Mouse (Mus musculus) kidney, postnatal 25 days (tissue): Measurements from ENCODE around the gene Fam126b.
"Not testable (repeated sequence)": the region's sequence is repeated elsewhere in the genome, so short reads cannot be mapped to it uniquely, and the experiment has no call there.

Experiments used
- DNase-seq, 2 experiments: peaks; one replicate each; pipeline ENCODE4 v3.0.0; 2021; ENCODE audit warnings: mixed read lengths in 2 of 2

The Fam126b gene

DNA sequence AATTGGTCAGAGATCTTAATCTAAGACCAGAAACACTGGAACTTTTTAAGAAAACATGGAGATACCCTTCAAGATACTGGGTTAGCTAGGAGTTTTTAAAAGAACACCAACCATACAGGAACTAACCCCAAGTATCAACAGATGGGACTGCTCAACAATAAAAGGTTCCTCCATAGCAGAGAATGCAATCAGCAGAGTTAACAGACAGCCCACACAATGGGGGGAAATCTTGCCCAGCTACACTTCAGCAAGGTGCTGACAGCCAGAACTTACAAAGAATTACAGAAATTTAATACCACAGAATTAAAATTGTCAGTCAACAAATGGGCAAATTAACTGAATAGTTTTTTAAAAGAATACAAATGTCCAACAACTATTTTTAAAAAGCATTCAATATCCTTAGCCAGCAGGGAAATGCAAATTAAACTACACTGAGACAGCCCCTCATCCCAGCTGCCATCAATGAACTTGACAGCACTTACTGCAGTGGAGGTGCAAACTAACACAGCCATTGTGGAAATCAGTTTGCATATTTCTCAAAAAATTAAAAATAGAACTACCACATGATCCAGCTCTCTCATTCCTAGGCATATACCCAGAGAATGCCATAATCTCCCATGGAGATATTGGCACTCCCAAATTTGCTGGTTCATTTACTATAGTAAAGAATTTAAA, 17.5 kb downstream of the Fam126b start:
- DNase-seq, result no peak

DNA sequence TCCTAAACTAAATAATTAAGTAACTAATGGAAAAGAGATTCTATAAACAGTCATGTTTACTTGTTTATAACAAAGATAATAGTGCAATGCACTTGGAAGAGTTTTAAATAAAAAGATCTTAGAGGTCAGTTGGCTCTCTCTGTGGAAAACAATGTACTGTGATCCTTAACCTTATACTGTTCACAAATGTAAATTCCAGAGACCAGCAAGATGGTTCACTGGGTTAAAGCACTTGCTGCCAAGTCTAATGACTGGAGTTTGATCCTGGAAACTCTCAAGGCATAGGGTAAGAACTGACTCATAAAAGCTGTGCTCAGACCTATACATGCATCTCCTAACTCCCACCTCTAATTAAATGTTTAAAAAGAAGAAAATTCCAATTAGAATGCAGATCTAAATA, 19.5 kb downstream of the Fam126b start:
- peak in 1 of 2 experiments; percentile 40 for DNase-seq

DNA sequence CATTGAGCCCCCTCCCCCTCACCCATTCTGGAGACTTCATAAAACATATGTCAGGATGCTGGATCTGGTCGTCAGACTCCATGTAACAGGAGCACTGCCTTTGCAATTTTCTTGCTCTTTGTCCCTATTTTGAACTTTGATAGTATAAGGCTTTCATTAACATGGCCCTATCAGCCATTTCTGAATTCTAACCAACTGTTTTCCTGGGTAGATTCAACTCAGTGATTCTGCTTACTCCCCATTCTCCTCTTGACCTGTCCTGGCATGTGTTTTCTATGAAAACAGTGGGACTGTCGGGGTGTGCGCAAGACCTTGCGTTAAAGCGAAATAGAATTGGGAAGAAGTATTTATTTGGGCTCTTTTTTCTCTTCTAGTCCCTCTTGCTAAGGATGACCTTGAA, 21.1 kb downstream of the Fam126b start:
- no peak for DNase-seq

GRCm38 (mm10) chr1:58562455-58562854, 23.7 kb downstream of the Fam126b start:
- peak; percentile 47 to 77 for DNase-seq

DNA sequence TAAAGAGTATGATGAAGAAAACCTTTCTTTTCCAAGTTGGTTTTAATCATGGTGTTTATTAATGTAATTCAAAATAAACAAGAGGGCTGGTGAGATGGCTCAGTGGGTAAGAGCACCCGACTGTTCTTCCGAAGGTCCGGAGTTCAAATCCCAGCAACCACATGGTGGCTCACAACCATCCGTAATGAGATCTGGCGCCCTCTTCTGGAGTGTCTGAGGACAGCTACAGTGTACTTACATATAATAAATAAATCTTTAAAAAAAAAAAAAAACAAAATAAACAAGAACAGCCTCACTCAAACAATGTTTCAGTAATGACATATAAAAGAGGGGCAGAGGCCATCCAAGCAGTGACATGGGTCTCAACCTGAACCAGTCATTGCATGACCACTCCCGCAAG, 25.8 kb downstream of the Fam126b start:
- not testable (repeated sequence) for DNase-seq

GRCm38 (mm10) chr1:58541386-58541785, 44.7 kb downstream of the Fam126b start:
- no peak for DNase-seq

GRCm38 (mm10) chr1:58507249-58507648, 78.9 kb downstream of the Fam126b start:
- no peak for DNase-seq

DNA sequence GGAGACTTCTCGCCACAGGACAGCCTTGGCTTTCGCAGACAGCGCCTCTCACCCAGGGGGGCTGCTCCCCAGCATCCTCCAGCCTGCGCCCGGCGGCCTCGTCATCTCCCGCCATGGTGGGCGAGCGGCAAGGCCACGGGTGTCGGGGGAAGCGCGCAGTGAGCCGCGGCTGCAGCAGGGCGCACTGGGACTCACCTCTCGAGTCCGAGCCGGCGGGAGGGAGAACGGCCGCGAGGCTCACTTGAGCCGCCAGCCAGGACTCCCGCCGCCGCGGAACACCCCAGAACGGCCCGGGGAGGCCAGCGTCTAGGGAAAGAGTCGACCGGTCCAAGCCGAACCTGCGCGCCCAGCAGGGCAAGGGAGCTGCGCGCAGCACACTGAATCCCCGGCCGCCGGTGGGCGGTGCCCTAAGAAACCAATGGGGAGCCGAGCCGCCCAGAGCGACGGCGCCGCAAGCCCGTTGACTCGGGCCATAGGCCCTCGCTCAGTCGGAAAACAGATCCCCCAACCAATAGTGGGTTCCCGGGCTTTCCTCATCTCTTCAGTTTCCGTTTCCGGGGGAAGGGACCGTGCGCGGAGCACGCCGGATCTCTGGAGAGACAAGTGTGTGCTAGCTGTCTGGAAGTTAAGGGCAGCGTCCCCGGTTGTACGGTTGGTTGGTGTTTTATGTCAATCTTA, 81.4 kb downstream of the Fam126b start, which contains the start of gene Orc2:
Gene Orc2, minus strand, starts transcription at position 533 of the 678 bp plus-strand sequence.
- peak; percentile 91 to 97 for DNase-seq

DNA sequence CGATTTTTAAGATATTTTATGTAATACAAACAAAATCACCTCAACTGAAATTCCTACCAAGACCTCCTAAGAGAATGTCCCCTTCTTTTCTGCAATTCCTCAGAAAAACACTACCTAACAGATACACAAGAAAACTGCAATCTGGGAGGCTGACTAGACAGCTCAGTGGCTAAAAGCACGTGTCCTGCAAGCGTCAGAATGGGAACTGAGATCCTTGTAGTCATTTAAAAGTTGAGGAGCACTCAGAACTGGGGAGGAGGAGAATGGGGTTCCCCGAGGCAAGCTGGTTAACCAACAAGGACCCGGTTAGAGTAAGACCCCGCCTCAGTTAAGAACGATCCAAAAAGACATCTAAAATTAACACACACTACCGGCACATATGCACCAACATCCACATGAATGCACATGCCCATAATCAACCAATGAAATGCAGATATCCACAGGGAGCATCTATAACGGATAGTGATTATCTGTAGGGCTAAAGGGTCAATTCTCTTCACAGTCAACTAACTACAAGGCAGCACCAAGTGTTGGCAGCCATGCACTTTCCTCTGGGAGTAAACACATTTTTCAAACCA, 82.2 kb downstream of the Fam126b start:
- no peak for DNase-seq

DNA sequence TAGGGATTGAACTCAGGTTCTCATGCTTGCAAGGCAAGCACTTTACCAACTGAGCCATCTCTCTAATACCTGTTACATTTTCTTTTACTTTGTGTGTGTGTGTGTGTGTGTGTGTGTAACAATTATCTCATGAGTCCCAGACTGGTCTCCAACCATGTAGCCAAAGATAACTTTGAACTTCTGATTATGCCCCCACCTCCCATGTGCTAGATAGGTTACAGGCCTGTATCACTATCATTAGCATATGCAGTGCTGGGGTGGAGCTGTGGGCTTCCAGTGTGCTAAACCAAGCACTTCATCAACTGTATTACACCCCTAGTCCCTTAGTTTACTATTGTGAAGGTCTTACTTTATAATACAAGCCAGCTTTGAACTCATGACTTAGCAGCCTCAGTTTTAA, 83.0 kb downstream of the Fam126b start:
- DNase-seq, result no peak

GRCm38 (mm10) chr1:58498758-58499157, 87.4 kb downstream of the Fam126b start:
- no peak for DNase-seq

DNA sequence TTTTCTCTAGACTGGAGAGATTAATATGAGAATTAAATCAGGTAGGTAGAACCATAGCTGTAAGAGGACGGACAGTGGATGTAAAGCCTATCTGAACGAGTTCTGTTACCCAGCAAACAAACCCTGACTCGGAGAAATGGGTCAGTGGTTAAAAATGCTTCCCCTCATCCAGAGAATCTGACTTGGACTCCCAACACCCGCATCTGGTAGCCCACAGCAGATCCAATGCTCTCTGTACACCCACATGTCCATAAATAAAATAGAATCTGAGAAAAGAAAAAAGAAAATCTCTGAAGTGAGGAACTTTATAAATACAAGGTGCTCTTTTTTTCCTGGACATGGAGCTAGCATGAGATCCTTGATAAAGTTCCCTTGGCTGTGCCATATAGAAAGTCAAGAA, 88.4 kb downstream of the Fam126b start:
- no peak for DNase-seq

DNA sequence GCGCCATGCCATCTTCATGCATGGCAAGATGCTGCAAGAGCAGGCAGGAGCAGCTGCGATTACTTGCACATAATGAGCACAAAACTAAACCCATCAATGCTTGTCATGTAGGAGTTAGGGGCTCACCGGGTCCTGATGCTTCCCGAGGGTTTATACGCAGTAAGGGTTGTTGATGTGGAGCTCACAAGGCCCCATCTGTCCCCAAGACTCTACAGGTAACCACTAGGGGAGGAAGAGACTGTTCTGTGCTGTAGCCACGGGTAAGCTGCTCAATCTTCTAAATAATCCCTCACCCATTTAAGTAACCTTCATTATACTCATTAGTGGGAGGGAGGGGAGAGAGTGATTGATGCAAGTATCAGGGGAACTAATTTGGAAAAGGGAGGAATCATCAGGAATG, 90.5 kb downstream of the Fam126b start:
- no peak for DNase-seq

DNA sequence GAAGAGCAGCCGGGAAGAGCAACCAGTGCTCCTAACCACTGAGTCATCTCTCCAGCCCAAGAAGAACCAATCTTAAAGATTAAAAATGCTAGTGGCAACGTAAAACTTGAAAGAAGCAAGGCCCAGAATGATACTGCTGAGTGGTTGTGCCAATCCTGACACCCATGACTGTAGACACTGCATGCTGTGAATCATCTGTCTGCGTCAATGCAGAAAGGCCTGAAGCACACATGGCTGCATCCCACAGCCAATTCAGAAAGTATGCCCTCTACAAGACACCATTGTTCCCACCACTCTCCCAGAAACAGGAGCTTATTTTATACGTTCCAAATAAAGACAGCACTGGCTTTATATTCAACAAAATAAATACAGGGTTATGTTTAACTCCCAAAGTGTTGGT, 103.5 kb downstream of the Fam126b start:
- no peak for DNase-seq

DNA sequence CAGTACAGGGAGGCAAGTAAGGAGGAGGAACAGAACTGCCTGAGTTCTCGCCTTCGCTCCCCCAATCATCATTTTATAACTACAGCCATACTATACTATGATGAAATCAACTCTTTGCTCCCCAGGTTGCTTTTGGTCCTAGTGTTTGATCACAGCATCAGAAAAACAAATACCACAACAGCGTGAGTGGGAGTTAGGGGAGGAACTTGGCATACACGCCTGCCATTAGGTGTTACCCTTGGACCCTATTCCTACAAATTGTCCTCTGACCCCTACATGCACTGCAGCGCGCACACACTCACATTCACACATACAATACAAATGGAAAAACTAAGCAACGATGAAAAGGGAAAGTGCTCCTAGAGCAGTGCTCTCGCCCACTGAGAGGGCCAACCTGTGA, 110.5 kb downstream of the Fam126b start:
- no peak for DNase-seq
